Mouse (Mus musculus) CH12.LX (cell line): ENCODE data around the gene Hist1h2af.

ENCODE experiments used
- CTCF ChIP-seq, 2 experiments: IDR thresholded peaks in 1 of 2; conservative IDR thresholded peaks in 1 of 2; 2 replicates each; pipeline ENCODE4 v1.5.1; 2011 to 2012; ENCODE audit warnings: low read depth in 2 of 2, low read length in 2 of 2, improper control_type of control experiment in 1 of 2, inconsistent platforms in 1 of 2, mild to moderate bottlenecking in 1 of 2, moderate library complexity in 1 of 2
- EP300 ChIP-seq: IDR thresholded peaks from 2 replicates; pipeline ENCODE4 v1.6.1; 2011; ENCODE audit warnings: low read length, improper control_type of control experiment
- ZNF384 ChIP-seq: IDR thresholded peaks from 2 replicates; pipeline ENCODE4 v1.6.1; 2012; ENCODE audit warnings: low read depth, low read length, improper control_type of control experiment, inconsistent platforms

DNA sequence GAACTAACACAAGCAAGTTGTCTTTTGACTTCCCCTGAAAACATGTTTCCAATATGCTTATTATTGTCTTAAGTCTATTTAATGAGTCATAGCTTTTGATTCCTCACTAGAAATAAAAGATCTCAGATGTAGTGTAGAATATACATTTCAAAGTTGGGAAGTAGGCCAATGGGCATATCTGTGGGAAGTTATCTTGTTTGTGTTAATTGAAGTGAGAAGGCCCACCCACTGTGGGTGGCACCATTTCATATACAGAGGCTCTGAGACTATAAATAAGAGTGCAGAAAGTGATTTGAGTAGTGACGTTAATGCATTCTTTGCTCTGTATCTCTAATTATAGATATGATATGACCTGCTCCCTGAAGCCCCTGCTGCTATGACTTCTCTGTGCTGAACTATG is 42.8 kb upstream of the Hist1h2af start:
- TF ChIP-seq EP300 (no peak), CTCF (conservative IDR thresholded peaks at IDR 0.05 in 1 of 2, IDR thresholded peaks at IDR 0.05 in 1 of 2; ENCODE audit: low read depth in 2 of 2, low read length in 2 of 2) (no peak), ZNF384 (no peak)
